Mouse (Mus musculus) T-cell, adult 2 months (primary cell): ENCODE results near the gene Smoc1.

ENCODE experiments used
- DNase-seq: peaks from one replicate; pipeline ENCODE4 v3.0.0; 2022; ENCODE audit warnings: low spot score

Smoc1 gene

GRCm38 (mm10) chr12:81024993-81025392 lies 1.6 kb upstream of the Smoc1 start:
- no peak for DNase-seq

DNA sequence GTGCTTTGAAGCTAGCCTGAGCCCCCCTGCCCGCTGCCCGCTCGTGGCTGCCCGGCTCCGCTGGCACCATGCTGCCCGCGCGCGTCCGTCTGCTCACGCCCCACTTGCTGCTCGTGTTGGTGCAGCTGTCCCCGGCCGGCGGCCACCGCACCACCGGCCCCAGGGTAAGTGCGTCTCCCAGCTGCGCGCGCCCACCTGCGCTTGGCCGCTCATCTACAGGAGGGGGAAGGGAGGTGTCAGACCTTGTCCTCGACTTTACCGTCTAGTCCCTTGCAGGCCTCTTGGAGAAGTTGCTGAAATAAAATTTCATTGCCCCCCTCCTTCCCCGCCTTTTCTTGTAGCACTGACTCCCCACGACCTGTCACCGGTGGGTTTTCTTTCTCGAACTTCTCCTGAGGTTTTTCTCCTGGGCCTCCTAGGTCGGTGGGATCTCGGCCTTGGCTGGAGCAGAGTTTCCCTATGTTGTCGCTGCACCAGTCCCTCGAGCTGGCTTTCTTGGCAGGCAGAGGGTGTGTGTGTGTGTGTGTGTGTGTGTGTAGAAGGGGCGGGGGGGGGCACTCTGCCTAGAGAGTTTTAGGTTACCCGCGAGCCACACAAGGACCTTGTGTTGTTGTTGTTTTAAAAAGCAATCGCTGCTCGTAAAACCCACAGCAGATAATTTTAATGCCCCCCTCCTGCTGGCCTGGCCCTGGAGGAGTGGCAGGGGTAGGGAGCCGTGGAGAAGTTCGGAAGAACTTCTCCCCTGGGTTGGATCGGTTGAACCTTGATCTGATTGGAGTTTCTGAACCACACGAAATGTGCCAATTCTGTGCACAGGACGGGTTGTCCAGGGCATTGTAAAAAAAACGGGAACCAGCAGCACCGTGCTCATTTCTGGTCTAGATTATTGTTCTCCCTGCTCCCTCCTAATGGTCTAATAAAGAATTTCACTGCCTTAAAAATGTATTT lies 661 bp downstream of the Smoc1 start:
- no peak for DNase-seq

DNA sequence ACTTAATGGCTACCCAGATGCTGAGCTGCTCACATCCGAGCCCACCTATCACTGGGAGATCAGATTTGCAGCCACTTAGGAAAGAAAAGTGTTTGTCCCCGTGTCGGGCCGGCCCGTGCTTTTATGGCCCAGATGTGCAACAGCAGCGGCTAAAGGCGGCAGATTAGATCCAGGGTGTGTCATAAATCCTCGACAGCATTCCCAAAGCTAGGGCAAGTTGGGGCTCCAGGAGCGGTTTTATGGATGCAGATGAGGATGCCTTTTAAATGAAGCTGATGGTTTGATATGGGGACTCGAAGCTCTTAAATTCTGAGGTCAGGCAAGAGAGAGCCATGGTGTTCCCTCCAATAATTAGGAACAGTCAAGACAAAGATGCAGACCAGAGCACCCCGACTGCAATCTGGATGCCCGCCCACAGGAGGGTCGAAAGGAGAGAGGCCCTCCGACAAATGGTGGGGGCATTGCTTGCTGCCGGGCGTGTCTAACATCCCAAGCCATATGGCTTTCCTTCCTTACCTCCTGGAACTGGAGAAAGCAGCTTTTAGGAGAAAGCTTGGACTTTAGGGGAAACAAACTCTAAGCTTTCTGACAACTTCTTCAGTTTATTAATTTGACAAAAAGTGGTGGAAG lies 1.8 kb downstream of the Smoc1 start:
- DNase-seq = no peak

DNA sequence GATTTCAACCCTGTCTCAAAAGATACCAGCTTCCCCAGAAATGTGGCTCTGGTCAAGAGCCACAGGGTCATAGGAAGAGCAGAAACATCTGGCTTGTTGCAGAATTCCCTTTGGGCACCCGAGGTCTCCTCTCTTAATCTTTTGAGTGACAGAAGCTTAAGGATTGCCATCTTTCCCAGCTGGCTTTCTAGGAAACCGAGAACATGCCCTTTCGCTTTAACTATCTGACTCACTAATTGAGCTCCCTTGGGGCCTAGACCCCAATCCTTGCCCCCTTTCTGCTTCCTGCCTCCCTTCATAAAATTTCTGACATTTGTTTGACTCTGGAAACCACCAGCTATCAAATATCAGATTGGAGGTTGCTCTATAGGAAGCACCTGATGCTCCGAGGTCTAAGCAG lies 3.1 kb downstream of the Smoc1 start:
- DNase-seq = no peak

DNA sequence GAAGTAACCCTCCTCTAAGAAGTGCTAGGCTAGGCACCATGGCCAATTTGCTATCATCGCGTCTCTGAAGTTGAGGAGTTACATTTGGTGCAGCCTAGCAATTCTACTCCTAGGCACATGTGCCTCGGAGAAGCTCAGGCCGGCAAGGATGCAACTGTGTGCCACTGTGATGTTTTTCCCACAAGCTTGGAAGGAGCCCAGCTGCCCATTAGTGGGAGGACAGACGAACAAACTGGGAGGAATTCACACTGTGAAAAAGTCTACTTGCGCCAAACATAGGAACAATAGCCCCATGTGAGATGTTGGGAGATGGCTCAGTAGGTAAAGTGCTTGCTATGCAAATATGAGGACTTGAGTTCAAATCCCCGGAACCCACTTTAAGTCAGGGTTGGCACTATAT lies 5.0 kb downstream of the Smoc1 start:
- no peak for DNase-seq

DNA sequence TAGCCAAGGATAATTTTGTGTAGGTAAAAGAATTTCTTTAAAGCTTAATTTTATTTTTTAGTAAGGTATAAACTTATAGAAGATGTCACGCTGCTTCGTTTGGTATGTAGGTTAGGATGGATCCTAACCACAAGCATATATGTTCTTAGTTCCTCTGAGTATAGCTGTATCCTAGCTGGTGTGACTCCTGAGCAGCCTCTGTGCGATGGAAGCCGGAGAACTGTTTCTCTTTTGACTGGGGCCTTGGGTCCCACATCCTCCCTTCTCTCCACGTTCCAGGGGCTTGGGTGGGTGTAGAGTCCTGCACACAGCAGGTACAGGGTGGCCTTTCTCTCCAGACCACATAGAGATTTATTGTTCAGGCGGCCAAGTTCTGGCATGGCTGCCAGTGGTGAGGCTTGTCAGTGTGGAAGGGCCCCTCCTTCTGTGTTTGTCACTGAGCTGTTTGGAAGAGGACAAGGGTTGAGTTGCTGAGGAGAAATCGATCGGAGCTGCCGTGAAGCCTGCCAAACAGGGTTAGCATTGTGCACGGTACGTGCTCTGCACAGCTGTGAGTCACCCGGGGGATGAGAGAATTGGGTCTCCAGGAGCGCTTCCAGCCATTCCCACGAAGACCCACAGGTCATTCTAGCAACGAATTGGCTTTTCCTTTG lies 6.9 kb downstream of the Smoc1 start:
- no peak for DNase-seq

DNA sequence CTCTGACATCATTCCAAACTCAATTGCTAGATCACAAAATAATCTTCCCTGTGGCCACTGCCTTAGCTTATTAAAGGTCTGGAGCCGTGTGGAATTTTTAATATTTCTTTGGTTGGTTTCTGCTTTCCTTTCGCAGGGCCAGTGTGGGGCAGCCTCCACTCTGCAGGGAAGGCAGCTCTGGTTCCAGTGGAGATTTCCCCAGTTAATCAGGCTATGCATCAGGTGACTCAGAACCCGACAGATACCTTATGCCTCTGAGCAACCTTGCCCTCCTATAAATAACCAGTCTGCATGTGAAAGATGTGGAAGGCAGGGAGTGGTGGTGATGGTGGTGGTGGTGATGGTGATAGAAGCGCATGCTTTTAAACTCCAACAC lies 7.4 kb downstream of the Smoc1 start:
- no peak for DNase-seq

GRCm38 (mm10) chr12:81035850-81036249 lies 9.2 kb downstream of the Smoc1 start:
- DNase-seq = no peak

- no peak for DNase-seq
These were observed 17.0 kb downstream of the Smoc1 start for GRCm38 (mm10) chr12:81043616-81044015.

- no peak for DNase-seq
These were observed 20.3 kb downstream of the Smoc1 start for GRCm38 (mm10) chr12:81046926-81047325.

- DNase-seq = no peak
These were observed 23.1 kb downstream of the Smoc1 start for GRCm38 (mm10) chr12:81049661-81050060.

GRCm38 (mm10) chr12:81055000-81055705 lies 28.5 kb downstream of the Smoc1 start:
- DNase-seq = no peak

DNA sequence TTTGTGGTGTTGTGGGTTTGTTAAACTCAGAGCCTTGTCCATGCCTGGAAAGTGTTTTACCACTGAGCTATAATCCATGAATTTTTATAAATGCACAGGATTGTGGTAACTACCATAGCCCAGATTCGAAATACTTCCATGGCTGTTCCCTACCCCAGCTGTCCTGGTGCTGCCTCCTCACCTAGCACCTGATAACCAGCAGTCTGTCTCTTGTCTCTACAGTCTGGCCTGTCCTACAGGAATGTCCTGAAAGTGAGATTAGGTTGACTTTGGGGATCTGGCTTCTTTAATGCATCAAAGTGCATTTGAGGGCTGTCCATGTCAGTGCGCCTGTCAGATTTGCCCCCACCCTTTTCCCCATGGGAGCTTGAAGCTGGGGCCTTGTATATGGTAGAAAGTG lies 29.2 kb downstream of the Smoc1 start:
- no peak for DNase-seq

DNA sequence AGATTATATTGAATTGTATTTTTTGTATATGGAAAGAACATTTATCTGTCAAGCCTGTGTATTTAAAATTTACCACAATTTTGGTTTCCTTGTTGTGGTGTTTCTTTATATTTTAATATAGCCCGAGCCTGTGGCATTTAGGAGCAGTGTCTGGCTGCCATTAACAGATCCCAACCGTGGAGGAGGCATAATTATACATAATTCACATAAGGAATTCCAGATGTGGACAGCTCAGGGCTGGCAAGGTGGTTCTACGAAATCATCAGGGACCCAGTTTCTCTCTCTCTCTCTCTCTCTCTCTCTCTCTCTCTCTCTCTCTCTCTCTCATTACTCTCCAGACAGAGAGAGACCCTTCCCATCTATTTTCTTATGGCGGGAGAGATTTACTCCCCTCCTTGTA lies 31.0 kb downstream of the Smoc1 start:
- DNase-seq = no peak

- no peak for DNase-seq
These were observed 32.0 kb downstream of the Smoc1 start for GRCm38 (mm10) chr12:81058561-81058960.

- no peak for DNase-seq
These were observed 35.3 kb downstream of the Smoc1 start for GRCm38 (mm10) chr12:81061831-81062361.

- no peak for DNase-seq
These were observed 36.8 kb downstream of the Smoc1 start for GRCm38 (mm10) chr12:81063336-81063955.

DNA sequence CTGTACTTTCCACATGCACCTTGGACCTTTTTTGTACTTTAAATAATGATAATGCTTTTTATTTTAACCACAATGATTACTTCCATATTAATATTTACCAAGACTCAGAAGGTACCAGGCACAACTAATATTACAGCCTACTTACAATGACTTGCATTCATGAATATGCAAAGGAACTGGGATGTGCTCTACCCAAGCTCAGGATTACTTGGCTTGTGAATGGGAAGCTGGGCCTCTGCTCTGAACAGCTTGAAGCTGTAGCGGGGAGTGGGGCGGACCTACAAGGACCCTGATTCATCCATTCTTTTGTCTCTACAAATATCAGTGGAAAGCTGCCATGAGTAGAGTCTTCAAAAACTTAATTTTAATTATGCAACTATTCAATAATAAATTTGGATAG lies 47.5 kb downstream of the Smoc1 start:
- DNase-seq = no peak

DNA sequence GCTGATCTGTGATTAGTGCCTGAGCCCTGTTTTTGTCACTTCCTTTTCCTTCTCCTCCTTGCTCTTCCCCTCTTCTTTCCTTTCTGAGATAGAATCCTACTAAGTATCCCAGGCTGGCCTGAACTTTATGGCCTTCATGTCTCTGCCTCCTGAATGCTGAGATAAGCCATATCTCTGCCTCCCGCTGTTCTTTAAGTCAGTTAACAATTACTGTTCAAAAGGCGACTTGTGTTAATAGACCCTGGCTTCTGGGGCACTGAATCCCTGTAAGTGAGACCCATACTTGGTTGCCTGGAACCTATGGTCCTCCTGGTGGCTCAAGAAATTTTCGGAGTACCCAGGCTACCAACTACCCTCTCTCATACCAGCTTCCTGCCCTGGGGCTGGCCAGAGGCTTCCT lies 48.3 kb downstream of the Smoc1 start:
- DNase-seq = no peak

- no peak for DNase-seq
These were observed 51.5 kb downstream of the Smoc1 start for GRCm38 (mm10) chr12:81077953-81078646.

DNA sequence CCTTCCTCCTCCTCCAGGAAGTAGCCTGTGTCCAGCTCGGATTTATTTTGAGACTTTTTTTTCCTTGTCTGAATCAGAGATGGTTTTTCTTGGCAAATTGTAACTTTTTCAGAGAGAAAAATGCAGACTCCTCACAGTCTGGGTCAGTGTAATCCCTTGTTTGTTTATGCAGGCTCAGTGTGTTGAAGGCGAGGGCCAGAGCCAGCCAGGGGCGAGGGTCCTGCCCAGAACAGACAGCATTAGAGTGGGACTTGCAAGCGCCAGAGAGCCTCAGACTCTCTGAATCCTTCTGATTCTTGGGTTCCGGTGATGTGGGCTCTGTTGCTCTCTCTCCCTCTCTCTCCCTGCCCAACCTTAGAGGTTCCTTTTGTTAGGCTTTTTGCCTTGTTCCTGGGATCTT lies 53.7 kb downstream of the Smoc1 start:
- no peak for DNase-seq
